Mouse (Mus musculus): ENCODE results near the gene Camsap1.

Gene Camsap1

DNA sequence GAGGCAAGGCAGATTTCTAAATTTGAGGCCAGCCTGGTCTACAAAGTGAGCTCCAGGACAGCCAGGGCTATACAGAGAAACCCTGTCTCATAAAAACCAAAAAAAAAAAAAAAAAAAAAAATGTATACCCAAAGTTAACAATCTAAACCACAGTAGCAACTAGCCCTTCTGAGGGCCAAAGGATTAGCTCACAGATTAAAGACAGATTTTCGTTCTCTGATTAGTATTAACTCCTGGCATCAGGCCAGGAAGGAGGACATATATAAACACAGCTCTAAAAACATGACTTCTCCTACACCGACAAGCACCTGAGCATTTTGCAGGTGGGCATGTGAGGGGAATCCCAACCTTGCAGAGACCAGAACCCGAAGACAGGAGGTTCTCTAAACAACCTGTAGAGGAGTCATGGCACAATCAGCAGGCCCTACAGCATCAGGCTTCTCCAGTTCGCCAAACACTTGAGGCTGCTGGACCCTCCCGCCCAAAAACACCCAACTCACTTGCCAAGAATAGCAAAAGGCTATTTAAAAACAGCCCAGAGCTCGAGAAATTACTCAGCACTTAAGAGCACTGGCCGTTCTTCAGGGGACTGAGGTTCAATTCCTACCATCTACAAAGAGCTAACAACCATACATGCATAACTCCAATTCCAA is 5.4 kb downstream of the Camsap1 start:
- DNase-seq = no peak

GRCm38 (mm10) chr2:25975141-25975770 is 7.8 kb downstream of the Camsap1 start:
- no peak for DNase-seq

GRCm38 (mm10) chr2:25970426-25970825 is 12.7 kb downstream of the Camsap1 start:
- no peak for DNase-seq

DNA sequence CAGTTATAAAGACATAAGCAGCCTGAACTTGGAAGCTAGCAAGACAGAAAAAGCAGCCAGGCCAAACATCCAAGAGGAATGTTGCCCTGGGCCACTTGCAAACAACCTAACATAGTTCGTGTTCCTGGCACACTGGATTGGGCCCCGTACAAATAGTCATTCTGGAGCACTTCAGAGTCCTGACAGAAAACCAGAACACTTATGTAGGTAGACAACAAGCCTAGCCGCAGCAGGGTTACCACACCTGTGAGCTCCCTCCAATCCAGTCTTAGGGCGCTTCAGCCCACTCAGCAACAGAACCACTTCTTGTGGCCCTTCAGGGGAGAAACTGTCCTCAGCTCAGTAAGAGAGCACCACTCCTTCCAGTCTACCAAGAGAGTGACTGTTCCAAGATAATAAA is 13.8 kb downstream of the Camsap1 start:
- no peak for DNase-seq

DNA sequence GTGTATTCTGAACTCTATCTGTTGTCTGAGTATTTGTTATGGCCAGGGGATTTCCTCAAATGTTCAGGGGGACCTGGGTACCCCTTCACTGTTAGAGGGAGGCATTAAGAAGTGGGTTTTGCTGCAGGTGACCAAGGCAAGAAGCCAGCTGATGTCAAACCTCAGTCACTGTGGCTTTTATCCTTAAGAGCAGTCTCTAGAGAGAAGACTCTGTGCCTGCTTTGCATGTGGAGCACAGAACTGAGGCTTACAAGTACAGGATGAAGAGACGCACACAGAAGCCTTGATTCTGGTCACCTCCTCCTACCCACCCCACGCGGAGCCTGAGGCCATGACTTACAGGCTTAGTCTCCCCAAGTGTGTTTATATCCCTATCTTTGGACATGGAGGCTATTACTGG is 33.8 kb downstream of the Camsap1 start:
- DNase-seq = no peak

DNA sequence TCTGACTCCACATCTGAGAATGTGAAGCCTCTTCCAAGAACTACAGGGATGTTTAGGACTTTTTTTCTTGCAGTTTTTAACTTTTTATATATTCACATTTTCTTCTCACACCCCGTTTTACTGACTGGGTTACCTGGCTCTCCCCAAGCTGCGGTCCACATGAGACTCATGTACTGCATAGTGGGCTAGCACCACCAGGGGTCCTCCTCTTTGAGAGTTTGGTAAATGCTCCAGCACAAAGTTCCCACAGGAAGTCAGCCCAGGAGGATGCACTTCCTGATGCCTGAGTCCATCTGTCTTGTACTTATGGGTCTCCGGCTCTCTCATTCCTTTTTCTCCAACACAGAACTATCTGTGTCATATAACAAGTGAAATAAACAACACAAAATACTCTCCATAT is 35.1 kb downstream of the Camsap1 start:
- peak; percentile 42 for DNase-seq

DNA sequence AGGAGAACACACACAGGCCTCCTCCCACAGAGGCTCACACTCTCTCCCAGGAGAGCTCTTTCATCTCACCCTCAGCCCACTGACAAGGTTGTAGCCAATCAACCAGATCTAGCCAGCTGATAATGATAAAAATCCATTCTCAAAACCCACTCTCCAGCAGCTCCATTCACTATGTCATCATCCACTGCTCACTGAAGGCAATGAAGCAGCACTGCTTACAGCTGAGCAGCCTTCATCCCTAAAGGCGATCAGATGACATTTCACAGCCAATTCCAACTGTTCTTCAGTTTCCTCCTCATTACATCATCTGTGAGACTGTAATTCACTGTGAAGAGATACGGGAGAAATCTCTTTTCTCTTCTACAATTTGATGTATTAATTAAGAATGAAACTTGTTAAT is 39.3 kb downstream of the Camsap1 start:
- no peak for DNase-seq

DNA sequence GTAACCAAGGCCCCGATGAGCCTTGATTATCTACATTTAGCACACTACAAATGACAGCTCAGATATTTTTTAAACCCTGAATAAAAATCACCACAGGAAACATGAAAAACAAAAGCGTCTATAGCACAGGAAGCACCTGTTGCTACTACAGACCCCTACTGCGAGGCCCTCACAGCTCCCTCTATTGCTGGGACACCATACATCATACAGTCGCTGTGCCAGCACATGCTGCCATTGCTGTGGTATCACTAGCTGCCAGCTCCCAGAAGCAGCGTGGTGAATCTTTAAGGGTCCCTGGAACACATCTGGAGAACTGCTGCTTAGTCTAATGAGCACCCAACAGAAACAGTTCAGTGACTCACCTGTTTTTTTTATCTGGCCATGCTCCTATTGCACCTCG is 42.6 kb downstream of the Camsap1 start:
- DNase-seq = no peak

GRCm38 (mm10) chr2:25931249-25931859 is 51.7 kb downstream of the Camsap1 start:
- peak; percentile 40 for DNase-seq

GRCm38 (mm10) chr2:25927821-25928220 is 55.3 kb downstream of the Camsap1 start:
- DNase-seq = no peak

GRCm38 (mm10) chr2:25924934-25925333 is 58.1 kb downstream of the Camsap1 start:
- no peak for DNase-seq

DNA sequence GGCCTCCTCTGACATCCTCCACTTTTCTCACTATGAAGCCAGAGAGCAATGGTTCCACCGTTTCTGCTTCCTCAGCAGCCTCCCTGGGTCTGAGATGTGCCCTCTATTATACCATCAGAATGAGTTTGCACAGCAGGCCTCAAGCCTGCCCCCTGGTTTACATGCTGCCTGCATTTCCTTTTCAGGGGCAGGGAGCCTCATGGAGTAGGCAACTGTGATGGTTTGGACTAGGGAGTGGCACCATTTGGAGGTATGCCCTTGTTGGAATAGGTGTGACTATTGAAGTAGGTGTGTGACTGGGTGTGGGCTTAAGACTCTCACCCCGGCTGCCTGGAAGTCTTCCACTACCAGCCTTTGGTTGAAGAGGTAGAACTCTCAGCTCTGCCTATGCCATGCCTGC is 59.3 kb downstream of the Camsap1 start:
- DNase-seq = no peak

- no peak for DNase-seq
Observed at GRCm38 (mm10) chr2:25919972-25920371, 63.1 kb downstream of the Camsap1 start.

- DNase-seq = no peak
Observed at GRCm38 (mm10) chr2:25918408-25918807, 64.7 kb downstream of the Camsap1 start.

- DNase-seq = no peak
Observed at GRCm38 (mm10) chr2:25914821-25915220, 68.3 kb downstream of the Camsap1 start.

DNA sequence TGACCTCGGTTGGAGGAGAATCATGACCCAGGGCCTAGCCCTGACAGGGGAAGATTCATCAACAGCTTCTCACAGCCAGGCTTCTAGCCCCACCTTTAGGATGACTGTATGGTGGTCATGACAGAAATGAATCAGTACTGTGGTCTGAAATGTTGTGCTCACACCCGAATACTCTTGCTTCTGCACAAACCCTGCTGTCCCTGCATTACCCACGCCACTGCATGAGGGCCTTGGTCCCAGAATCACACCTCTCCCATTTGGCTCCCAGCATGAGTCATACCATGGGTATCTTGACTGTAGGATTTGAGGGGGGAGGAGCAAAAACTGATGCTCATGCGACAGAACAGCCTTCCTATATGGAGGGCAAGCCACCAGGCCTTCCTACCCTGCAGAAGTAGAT is 68.9 kb downstream of the Camsap1 start:
- DNase-seq = no peak

GRCm38 (mm10) chr2:25913247-25913646 is 69.8 kb downstream of the Camsap1 start:
- no peak for DNase-seq

DNA sequence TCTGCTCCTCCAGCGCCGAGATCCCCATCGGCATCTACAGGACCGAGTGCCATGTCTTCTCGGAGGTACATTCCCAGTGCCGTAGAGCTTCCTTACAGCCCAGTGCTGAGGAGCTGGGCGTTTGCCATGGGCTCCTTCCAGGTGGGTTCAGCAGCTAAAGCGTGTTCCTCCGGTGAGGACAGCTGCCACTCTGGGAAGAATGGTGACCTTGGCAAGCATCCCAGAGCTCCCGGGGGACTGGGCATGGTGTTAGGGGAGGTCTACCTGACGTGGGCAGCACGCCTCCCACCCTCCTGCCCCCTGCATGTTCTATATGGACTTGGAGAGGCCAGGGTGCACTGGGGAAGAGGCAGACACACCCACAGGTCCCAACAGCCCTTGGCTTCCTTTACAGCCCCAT is 73.2 kb downstream of the Camsap1 start:
- no peak for DNase-seq

GRCm38 (mm10) chr2:25898970-25899369 is 84.1 kb downstream of the Camsap1 start:
- no peak for DNase-seq

GRCm38 (mm10) chr2:25892440-25892839 is 90.6 kb downstream of the Camsap1 start:
- no peak for DNase-seq

DNA sequence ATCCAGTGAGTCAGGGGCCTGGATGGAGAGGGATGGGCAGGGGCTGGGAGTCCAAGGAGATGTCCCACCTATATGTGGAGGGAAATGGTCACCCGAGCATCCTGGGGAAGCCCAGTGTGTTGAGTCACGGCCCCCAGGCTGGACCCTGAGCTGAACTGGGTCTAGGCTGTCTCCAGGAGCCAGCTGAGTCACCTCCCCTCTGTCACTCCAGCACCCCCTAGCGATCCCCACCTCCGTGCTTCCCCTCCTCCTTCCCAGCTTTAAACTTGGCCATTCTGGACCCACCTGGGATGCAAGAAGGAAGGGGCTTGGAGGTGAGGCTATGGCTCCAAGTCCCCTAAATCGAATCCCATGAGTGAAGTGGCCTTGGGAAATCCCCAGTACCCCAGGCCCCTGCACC is 94.9 kb downstream of the Camsap1 start:
- no peak for DNase-seq

- DNase-seq = no peak
Observed at GRCm38 (mm10) chr2:25887226-25887625, 95.9 kb downstream of the Camsap1 start.

- DNase-seq = no peak
Observed at GRCm38 (mm10) chr2:25884756-25885155, 98.3 kb downstream of the Camsap1 start.

DNA sequence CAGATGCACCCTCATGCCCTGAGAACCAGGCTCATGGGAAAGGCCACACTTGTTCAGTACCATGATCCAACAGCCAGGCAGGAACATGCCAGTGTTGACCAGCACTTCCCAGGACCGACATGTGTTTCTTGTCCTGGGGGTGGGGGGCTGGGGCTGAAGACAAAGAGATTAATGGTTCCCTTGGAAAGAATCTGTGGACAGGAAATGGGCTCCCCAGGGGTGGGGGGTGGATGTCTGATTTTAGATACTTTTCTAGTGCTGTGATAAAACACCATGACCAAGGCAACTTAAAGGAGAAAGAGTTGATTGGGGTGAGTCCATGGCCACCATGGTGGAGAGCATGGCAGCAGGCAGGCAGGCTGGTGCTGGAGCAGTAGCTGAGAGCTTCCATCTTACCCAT is 100.8 kb downstream of the Camsap1 start:
- DNase-seq = no peak

DNA sequence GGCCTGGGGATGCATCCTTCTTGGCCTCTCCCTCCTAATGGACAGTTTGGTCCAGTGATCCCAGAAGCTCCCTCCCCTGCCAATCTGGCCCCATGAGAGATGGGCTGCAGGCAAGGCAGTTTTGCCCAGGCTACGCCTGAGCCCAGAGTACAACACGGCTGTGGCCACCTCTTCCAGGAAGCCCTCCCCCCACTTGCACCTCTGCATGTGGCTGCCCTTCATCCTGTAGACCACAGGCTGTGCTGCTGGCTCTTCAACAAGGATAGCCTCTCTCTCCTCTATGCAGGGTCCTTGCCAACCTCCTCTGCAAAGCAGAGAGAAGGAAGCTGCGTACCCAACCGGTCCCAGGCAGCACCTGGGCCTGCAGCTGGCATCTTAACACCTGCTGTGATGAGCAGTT is 104.0 kb downstream of the Camsap1 start:
- DNase-seq = no peak
